Mouse (Mus musculus) olfactory bulb, adult 2 months (tissue): ENCODE data around the gene Ptges2.

Source experiments
- CTCF ChIP-seq: fragments of 200-500 bp; IDR thresholded peaks from 2 replicates; pipeline ENCODE4 v1.5.1; 2012; ENCODE audit warnings: low read depth, mild to moderate bottlenecking, low read length, moderate library complexity; ENCODE audit not compliant: insufficient read depth
- POLR2A ChIP-seq: fragments of 200-500 bp; IDR thresholded peaks from 2 replicates; pipeline ENCODE4 v1.6.1; 2012; ENCODE audit warnings: mild to moderate bottlenecking, low read depth, low read length, moderate library complexity; ENCODE audit not compliant: insufficient read depth

DNA sequence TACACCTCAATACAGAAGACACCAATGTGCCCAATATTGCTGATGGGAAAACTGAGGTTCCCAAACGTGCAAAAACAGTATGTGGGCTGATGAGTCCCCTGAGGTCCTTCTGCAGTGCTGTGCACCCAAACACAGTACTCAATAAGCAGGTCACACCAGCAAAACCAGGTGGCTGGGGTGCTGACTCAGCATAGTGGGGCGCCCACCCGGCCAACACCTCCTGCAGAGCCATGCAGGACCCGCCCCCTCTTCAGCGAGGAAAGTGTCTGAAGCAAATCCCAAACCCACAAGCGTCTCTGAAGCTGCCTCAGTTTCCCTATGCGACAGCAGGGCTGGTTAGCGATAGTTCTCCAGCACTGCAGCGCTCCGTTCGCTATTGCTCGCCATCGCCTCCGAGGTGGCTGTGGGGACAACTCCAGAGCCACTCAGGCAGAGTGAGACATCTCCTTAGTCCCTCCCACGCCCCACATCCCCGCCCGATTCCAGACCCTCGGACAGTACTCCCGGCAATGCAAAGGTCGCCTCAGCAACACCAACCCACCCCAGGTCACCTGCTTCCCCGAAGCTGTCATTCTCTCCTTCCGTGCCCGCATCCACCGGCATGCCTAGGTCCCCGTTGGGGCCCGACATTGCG, 14.4 kb upstream of the Ptges2 start:
- TF ChIP-seq POLR2A (no peak), CTCF (no peak)
